Mouse (Mus musculus): ENCODE measurements at regions not wholly inside any gene's neighbourhood (a gene's known extent, or its start where the extent isn't known, plus 50 kb on each side); places are given as distances from the start of the nearest gene placed in this dataset.

DNA sequence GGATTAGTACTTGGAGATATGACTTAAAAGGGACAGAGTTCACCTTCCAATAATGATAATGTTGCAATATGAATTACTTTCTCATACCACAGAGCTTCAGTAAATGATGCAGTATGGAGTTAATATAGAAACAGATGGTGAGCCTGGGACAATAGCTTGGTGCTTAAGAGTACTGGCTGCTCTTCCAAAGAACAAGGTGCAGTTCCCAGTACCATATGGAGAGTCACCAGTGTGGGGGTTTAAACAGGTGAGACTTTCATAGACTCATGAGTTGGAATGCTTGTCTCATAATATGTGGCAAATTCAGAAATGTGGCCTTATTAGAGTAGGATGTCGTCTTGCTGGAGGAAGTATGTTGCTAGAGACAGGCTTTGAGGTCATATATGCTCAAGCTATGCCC lies 715.8 kb upstream of the Arpp21 start:
- H3K4me2 ChIP-seq (ENCODE audit: low read depth) = no peak overlapping the region
- H3K79me2 ChIP-seq (ENCODE audit: control insufficient read depth, insufficient read depth) = no peaks in the 10 kb centered on the region
- no peaks in the 10 kb centered on the region for H3K36me3 ChIP-seq (ENCODE audit: control insufficient read depth, insufficient read depth)
- no peaks in the 10 kb centered on the region for H3K27me3 ChIP-seq (ENCODE audit: control insufficient read depth, insufficient read depth, insufficient read length)
- no peak overlapping the region for H3ac ChIP-seq (ENCODE audit: control insufficient read depth, insufficient read length)
- TF ChIP-seq REST (IDR thresholded peaks at IDR 0.05; ENCODE audit: insufficient read depth, insufficient read length) (no peak), SRF (IDR thresholded peaks at IDR 0.05; ENCODE audit: control insufficient read depth, insufficient read length, low read depth) (no peak), E2F4 (IDR thresholded peaks at IDR 0.05; ENCODE audit: insufficient read depth) (no peak), MYOG (IDR thresholded peaks at IDR 0.05; ENCODE audit: control insufficient read depth in 1 of 3, insufficient read depth in 1 of 3, insufficient read length in 2 of 3, low read depth in 2 of 3) (no peak), TCF3 (IDR thresholded peaks at IDR 0.05; ENCODE audit: insufficient read length, low read depth) (no peak), MYOD1 (IDR thresholded peaks at IDR 0.05; ENCODE audit: control insufficient read depth in 1 of 3, insufficient read length in 2 of 3, low read depth in 2 of 3) (no peak), MAX (IDR thresholded peaks at IDR 0.05; ENCODE audit: low read depth) (no peak), USF1 (IDR thresholded peaks at IDR 0.05; ENCODE audit: low read depth) (no peak), CEBPB (IDR thresholded peaks at IDR 0.05; ENCODE audit: insufficient read depth, poor library complexity, severe bottlenecking) (no peak)
- H3K4me3 ChIP-seq = no peak overlapping the region

- peak overlapping the region; percentile 39 for H3K4me2 ChIP-seq (ENCODE audit: low read depth)
Observed at GRCm38 (mm10) chr9:112950056-112950455, 714.3 kb upstream of the Arpp21 start.

DNA sequence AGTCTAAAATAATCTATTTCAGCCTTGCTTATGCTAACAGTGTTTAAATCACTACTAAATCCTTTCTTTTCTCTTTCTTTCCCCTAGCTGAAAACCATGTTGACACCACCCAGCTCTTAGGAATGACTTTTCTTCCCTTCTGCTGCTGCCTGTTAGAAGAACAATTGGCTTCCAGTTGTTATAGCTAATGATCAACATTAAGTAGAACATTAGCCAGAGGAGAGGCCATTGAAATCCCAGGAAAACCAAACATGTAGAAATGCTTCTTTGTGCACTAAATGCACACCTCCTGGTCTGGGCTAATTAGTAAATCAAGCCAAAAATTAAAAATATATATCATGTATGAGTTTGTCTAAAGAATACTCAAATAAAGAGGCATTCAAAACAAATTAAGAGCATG lies 703.0 kb upstream of the Arpp21 start:
- no peaks in the 10 kb centered on the region for H3K27me3 ChIP-seq (ENCODE audit: control insufficient read depth, insufficient read depth, insufficient read length)
- no peaks in the 10 kb centered on the region for H3K36me3 ChIP-seq (ENCODE audit: control insufficient read depth, insufficient read depth)
- no peak overlapping the region for H3K4me2 ChIP-seq (ENCODE audit: low read depth)
- TF ChIP-seq TCF12 (IDR thresholded peaks at IDR 0.05; ENCODE audit: insufficient read depth, poor library complexity, severe bottlenecking) (no peak), E2F4 (IDR thresholded peaks at IDR 0.05; ENCODE audit: insufficient read depth) (no peak), MAX (IDR thresholded peaks at IDR 0.05; ENCODE audit: low read depth) (no peak), TCF3 (IDR thresholded peaks at IDR 0.05; ENCODE audit: insufficient read length, low read depth) (no peak), MYOG (IDR thresholded peaks at IDR 0.05; ENCODE audit: control insufficient read depth in 1 of 3, insufficient read depth in 1 of 3, insufficient read length in 2 of 3, low read depth in 2 of 3) (no peak), CEBPB (IDR thresholded peaks at IDR 0.05; ENCODE audit: insufficient read depth, poor library complexity, severe bottlenecking) (no peak), MYOD1 (IDR thresholded peaks at IDR 0.05; ENCODE audit: control insufficient read depth in 1 of 3, insufficient read length in 2 of 3, low read depth in 2 of 3) (no peak)
- no peaks in the 10 kb centered on the region for H3K79me2 ChIP-seq (ENCODE audit: control insufficient read depth, insufficient read depth)
- no peak overlapping the region for H3ac ChIP-seq (ENCODE audit: control insufficient read depth, insufficient read length)
- H3K4me3 ChIP-seq = no peak overlapping the region

More at GRCm38 (mm10) chr9:112950056-112950455, 714.3 kb upstream of the Arpp21 start:
- Histone ChIP-seq H3K36me3 (ENCODE audit: control insufficient read depth, insufficient read depth) (no peaks in the 10 kb centered on the region), H3K27me3 (ENCODE audit: control insufficient read depth, insufficient read depth, insufficient read length) (no peaks in the 10 kb centered on the region), H3ac (ENCODE audit: control insufficient read depth, insufficient read length) (no peak overlapping the region), H3K79me2 (ENCODE audit: control insufficient read depth, insufficient read depth) (no peaks in the 10 kb centered on the region), H3K4me3 (no peak overlapping the region)
- TF ChIP-seq CEBPB (IDR thresholded peaks at IDR 0.05; ENCODE audit: insufficient read depth, poor library complexity, severe bottlenecking) (no peak), TCF3 (IDR thresholded peaks at IDR 0.05; ENCODE audit: insufficient read length, low read depth) (no peak), POLR2AphosphoS2 (IDR thresholded peaks at IDR 0.05; ENCODE audit: insufficient read length, low read depth) (no peak), POLR2A (IDR thresholded peaks at IDR 0.05; ENCODE audit: insufficient read length, low read depth) (no peak), E2F4 (IDR thresholded peaks at IDR 0.05; ENCODE audit: insufficient read depth) (no peak), MYOG (IDR thresholded peaks at IDR 0.05; ENCODE audit: control insufficient read depth in 1 of 3, insufficient read depth in 1 of 3, insufficient read length in 2 of 3, low read depth in 2 of 3) (no peak), TCF12 (IDR thresholded peaks at IDR 0.05; ENCODE audit: insufficient read depth, poor library complexity, severe bottlenecking) (no peak), REST (IDR thresholded peaks at IDR 0.05; ENCODE audit: insufficient read depth, insufficient read length) (no peak), SRF (IDR thresholded peaks at IDR 0.05; ENCODE audit: control insufficient read depth, insufficient read length, low read depth) (no peak), MYOD1 (IDR thresholded peaks at IDR 0.05; ENCODE audit: control insufficient read depth in 1 of 3, insufficient read length in 2 of 3, low read depth in 2 of 3) (no peak), MAX (IDR thresholded peaks at IDR 0.05; ENCODE audit: low read depth) (no peak), USF1 (IDR thresholded peaks at IDR 0.05; ENCODE audit: low read depth) (no peak)

- TF ChIP-seq SRF (IDR thresholded peaks at IDR 0.05; ENCODE audit: control insufficient read depth, insufficient read length, low read depth) (no peak), MAX (IDR thresholded peaks at IDR 0.05; ENCODE audit: low read depth) (no peak), USF1 (IDR thresholded peaks at IDR 0.05; ENCODE audit: low read depth) (no peak), E2F4 (IDR thresholded peaks at IDR 0.05; ENCODE audit: insufficient read depth) (no peak), MYOD1 (IDR thresholded peaks at IDR 0.05; ENCODE audit: control insufficient read depth in 1 of 3, insufficient read length in 2 of 3, low read depth in 2 of 3) (no peak), POLR2AphosphoS2 (IDR thresholded peaks at IDR 0.05; ENCODE audit: insufficient read length, low read depth) (no peak), CEBPB (IDR thresholded peaks at IDR 0.05; ENCODE audit: insufficient read depth, poor library complexity, severe bottlenecking) (no peak), TCF3 (IDR thresholded peaks at IDR 0.05; ENCODE audit: insufficient read length, low read depth) (no peak), POLR2A (IDR thresholded peaks at IDR 0.05; ENCODE audit: insufficient read length, low read depth) (no peak), REST (IDR thresholded peaks at IDR 0.05; ENCODE audit: insufficient read depth, insufficient read length) (no peak), TCF12 (IDR thresholded peaks at IDR 0.05; ENCODE audit: insufficient read depth, poor library complexity, severe bottlenecking) (no peak), MYOG (IDR thresholded peaks at IDR 0.05; ENCODE audit: control insufficient read depth in 1 of 3, insufficient read depth in 1 of 3, insufficient read length in 2 of 3, low read depth in 2 of 3) (no peak)
- H3K4me3 ChIP-seq = no peak overlapping the region
- H3K27me3 ChIP-seq (ENCODE audit: control insufficient read depth, insufficient read depth, insufficient read length) = no peaks in the 10 kb centered on the region
- no peaks in the 10 kb centered on the region for H3K79me2 ChIP-seq (ENCODE audit: control insufficient read depth, insufficient read depth)
- no peaks in the 10 kb centered on the region for H3K36me3 ChIP-seq (ENCODE audit: control insufficient read depth, insufficient read depth)
- no peak overlapping the region for H3K4me2 ChIP-seq (ENCODE audit: low read depth)
- H3ac ChIP-seq (ENCODE audit: control insufficient read depth, insufficient read length) = no peak overlapping the region
Observed at GRCm38 (mm10) chr9:112909311-112910101, 673.8 kb upstream of the Arpp21 start.

Data from myocyte (in vitro differentiated cells).